Mouse (Mus musculus): Measurements from ENCODE around the gene Itpk1.

Itpk1 gene

DNA sequence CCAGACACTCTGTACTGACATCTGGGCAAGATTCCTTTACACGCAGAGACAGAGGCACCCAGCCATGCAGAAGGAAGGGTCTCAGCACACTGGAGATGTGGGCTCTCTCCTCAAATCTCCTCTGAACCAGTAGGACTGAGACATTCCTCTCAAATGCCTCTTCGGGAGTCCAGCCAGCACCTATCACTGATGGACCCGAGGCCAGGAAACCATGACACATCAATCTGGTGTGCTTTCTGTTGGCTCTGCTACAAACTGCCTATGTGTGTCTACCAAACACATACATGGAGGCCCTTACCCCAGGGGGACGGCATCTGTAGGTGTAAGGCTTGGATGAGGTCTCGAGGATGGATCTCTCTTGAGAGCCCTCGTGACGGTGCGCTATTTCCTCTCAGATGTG is 117.6 kb downstream of the Itpk1 start:
- DNase-seq = no peak

GRCm38 (mm10) chr12:102586286-102586881 is 118.3 kb downstream of the Itpk1 start:
- no peak for DNase-seq

GRCm38 (mm10) chr12:102585390-102585789 is 119.3 kb downstream of the Itpk1 start:
- no peak for DNase-seq

DNA sequence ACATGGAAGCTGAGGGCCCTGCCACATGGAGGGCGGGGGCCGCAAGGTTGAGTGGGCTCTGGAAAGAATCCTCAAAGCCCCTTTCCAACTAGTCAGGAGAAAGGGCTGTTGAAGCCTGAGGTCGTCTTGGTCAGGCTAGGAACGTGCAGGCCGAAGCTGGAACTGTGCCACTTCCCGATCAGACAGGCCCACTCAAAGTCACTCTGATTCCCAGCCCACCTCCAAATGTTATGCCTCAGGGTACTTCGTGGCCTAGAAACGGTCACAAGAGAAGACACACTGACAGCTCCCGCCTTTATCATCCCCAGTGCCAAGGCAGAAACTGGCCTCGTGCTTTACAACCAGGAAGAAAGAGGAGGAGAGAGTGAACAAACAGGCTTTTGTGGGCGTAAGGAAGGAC is 122.3 kb downstream of the Itpk1 start:
- no peak for DNase-seq

DNA sequence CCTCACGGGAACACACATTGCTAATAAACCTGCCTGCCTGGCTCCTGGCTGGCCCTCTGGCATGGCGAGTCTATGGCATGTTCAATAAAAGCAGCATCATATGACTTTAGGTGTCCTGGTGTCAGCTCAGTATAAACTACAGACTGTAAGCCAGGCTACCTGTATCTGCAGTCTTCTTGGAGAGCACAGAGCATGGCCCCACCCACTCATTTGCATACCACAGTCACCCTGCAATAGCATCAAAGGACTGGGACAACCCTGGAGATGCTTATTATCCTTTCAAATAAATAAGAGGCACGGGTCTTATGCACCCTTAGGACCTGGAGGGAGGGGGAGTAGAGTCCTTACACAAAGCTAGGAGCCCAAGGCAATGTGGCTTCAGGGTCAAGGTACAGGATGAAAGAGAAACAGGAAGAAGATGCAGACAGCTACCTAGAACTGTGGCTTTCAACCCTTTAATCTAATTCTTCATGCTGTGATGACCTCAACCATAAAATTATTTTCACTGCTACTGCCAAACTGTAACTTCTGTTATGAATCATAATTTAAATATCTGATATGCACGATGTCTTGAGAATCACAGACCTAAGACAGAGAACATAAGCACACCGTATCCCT is 123.0 kb downstream of the Itpk1 start:
- no peak for DNase-seq

- DNase-seq = peak; percentile 43 to 76
These were observed 125.7 kb downstream of the Itpk1 start for GRCm38 (mm10) chr12:102579041-102579440.

GRCm38 (mm10) chr12:102576659-102577398 is 127.9 kb downstream of the Itpk1 start:
- DNase-seq = no peak

DNA sequence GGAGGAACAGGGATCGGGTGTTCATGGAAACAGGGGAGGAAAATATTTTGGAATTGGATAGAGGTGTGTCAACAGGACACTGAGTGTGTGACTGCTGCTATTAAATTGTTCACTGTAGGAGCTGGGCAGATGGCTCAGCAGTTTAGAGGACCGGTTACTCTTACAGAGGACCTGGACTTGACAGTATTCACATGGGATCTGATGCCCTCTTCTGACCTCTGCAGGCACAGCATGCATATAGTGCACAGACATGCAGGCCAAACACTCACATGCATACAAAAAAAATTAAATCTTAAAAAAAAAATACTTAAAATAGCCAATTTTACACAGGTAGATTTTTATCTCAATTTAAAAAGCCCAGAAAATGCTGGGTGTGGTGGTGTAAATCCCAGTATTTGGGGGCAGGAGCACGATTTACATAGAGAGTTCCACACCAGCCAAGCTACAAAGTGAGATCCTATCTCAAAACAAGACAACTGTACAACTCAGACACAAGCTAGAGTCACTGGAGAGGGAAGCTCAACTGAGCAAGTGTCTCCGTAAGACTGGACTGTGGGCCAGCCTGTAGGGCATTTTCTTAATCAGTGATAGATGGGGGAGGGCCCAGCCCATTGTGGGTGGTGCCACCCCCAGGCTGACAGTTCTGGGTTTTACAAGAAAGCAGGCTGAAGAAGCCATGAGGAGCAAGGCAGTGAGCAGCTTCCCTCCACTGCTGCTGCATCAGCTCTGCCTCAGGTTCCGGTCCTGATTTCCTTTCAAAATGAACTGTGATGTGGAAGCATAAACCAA is 129.0 kb downstream of the Itpk1 start:
- DNase-seq = peak; percentile 30 to 52

GRCm38 (mm10) chr12:102573036-102573435 is 131.7 kb downstream of the Itpk1 start:
- DNase-seq = no peak

DNA sequence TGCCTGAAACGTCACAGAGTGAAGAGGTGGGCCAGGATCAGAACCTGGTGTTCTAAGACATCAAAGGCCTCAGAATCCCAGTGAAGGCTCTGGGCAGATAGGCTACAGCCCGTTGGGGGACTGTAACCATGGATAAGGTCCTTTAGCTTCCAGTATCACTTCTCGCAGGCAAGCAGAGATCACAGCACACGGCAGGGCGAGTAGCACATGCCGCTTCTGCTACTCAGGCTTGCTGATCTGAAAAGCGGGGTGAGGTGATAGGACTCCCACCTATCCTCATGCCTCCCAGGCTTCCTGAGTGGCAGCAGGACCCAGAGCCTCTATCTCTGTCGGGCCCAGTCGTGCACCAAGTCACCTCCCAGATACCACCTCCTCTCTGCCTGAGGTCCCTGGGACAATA is 133.1 kb downstream of the Itpk1 start:
- DNase-seq = no peak

DNA sequence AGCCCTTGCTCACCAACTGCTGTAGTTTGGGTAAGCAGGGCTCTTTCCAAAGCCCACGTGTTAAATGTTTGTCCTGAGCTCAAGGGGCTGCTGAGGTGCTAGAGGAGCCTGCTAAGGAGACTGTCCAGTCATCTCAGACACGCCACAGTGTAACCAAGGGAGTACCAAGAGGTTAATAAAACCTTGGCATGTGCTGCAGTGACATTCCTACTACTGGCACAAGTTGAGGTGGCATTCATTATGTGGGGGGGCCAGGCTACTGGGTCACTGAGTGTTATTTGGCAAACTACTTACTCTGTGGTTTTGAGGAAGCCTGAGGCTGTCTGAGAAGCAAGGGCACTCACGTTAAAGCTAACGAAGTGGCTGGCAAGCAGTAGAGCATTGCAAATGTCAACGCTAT is 134.0 kb downstream of the Itpk1 start:
- no peak for DNase-seq

DNA sequence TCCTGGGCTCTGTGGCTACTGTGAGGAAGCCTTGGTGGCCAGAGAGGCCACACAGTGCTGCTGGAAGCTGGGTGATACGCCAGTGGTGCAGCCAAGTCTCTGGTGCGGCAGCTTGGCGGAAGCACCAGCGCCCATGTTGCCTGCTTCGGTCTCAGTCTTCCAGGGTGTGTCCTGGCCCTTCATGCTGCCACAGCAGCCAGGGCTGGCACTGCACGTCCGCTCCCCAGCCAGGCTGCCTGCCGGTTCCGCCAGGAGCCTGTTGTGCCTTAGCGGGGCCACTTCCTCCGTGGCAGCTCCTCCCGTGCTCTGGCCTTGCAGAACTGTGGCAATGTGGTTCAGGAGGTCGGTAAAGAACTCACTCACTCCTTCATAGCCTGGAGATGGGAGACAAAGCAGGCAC is 134.6 kb downstream of the Itpk1 start:
- no peak for DNase-seq

DNA sequence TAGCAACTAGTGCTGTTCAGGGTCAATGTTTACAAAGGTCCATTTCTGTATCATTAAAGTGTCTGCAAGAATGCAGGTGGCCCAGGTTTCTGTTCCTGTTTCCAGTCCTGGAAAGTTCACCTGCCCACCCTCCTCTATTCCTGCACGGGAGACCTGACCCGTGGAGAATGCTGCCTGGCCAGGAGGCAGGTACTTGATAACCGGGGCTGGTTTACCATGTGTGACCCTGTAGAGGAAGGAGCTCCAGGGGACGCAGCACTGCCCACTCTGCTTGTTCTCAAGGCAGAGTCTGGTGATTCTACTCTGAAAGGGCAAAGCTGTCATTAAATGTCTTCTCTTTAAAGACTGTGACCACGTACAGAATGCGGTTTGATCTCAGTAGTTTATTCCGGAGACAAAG is 136.5 kb downstream of the Itpk1 start:
- DNase-seq = no peak

GRCm38 (mm10) chr12:102566951-102567350 is 137.8 kb downstream of the Itpk1 start:
- DNase-seq = no peak

DNA sequence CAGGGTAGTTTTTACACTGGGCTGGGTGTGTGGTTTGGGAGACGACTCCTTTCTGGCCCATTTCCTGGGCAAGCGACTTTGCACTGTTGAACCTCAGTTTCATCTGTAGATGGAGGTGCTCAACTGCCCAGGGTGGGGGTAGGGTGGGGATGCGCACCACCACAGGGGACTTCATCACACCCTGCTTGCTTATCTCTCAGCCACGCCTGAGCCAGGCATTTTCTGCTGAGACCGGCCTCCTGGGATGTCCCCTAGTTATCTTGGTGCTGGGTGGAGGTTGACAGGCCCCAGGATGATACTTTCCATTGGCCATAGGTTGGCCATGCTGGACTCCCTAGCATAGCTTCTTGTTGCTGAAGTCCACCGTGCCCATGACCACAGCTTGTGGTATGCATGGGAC is 139.6 kb downstream of the Itpk1 start:
- DNase-seq = no peak

- DNase-seq = no peak
These were observed 147.4 kb downstream of the Itpk1 start for GRCm38 (mm10) chr12:102557372-102557771.

- DNase-seq = no peak
These were observed 148.9 kb downstream of the Itpk1 start for GRCm38 (mm10) chr12:102555850-102556249.

DNA sequence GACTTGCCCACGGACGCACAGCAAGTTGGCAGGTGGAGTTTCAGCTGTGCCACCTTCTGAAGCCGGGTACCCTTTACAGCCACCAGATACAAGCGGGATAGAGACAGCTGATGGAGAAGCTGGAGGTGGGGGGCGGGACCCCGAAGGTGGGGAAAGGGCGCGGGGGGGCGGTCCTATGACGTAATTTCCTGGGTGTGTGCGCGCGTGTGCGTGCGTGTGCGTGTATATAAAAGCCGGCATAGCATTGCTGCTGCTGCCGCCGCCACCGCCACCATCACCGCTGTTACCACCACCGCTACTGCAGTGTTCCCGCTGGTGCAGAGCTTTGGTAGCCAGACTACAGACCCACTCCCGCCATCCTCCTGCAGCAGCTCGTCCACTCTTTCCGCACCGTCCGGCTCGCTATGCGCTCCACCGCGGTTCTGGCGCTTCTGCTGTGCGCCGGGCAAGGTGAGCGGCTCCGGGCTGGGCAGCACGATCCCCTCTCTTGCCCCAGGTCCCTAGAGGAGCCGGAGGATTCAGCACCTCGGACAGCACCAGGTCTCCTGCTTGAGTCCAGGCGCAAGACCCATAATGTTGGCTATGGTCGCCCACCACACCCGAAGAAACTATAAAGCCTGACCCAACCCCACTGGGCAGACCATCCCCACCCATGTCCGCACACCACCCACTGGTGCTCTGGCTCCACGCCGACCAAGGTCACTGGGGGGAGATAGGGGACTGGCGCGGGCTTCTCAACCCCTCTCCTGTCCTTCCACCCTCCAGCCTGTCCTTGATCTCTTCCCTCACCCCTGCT is 149.8 kb downstream of the Itpk1 start, which contains the start of gene Chga:
Gene Chga, plus strand, starts transcription at position 249 of the 796 bp plus-strand sequence.
- peak in 1 of 2 experiments; percentile 58 for DNase-seq

DNA sequence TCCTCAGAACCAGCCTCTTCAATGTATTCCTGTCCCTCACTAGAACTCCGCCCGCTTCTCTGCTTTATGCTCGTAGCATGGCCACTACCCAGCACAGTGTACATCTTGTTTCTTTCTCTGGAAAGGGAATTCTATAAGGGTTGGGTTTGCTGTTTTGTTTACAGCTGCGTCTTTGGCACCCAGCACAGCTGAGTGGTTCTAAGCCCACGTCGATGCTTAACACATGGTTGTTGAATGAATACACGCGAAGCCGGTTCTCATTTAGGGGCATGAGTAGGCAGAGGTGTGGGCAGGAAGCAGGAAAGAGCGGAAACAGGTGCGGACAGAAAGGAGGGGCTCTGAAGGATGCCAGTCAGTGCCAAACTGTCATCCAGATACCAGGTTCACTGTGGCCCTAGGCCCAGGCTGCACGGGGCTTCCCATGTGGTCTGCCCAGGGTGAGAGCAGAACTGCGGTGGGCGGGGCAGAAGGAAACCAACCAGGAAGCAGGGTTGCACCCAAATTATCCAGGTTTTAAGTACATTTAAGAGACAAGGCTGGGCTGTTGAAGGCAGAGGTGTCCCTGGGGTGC is 150.9 kb downstream of the Itpk1 start:
- DNase-seq = no peak

- DNase-seq = no peak
These were observed 152.7 kb downstream of the Itpk1 start for GRCm38 (mm10) chr12:102552001-102552400.

DNA sequence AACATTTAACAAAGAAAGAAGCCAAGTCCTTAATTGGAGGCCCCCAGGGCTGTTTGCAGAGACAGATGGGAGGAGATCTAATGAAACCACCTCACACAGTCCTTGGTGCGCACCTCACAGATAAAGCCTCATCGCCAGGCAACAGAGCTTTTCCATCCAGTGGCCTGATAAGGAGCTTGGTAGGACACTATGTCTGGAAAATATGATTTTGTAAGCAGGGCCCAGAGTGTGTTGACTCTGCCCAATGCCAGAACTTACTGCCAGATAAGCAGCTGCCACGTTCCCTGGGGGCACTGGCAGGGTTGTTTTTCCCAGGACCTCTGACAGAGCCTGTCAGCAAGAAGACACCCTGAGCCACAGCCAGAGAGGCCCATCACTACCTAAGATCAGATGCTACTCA is 153.5 kb downstream of the Itpk1 start:
- no peak for DNase-seq

GRCm38 (mm10) chr12:102550529-102550928 is 154.2 kb downstream of the Itpk1 start:
- DNase-seq = peak in 1 of 2 experiments; percentile 64

All from kidney, adult 8-10 months (tissue).